Mouse (Mus musculus): ENCODE measurements around the gene Fzd1.

DNA sequence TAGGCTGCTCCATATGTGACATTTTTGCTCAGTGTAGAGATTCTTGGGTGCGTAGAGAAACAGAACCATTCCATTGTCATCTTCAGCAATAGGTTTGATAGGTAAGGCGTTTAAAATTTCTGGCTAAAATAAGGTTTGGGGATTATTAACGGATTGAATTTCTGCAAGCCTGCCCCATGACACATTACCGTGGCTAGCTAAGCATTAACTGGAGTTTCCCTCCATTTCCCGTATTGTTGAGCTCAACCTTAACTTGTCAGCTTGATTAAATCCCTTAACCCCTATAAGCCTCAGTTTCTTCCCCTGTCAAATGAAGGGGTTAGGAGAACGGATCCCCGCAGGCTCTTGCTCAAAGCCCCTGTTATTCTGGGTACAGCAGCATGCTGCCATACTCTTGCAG lies 22.4 kb downstream of the Fzd1 start:
- TF ChIP-seq CTCF (IDR thresholded peaks at IDR 0.05) = no peak
- no peak for TF ChIP-seq EP300 (IDR thresholded peaks at IDR 0.05)

Measured in lung, postnatal 0 days (tissue).